Mouse (Mus musculus): ENCODE data around the gene Itgb8.

Gene Itgb8

GRCm38 (mm10) chr12:119113522-119114135, 125.0 kb downstream of the Itgb8 start:
- DNase-seq: no peak

GRCm38 (mm10) chr12:119110091-119110490, 128.5 kb downstream of the Itgb8 start:
- no peak for DNase-seq

Data from right cerebral cortex, postnatal 25 days (tissue).